Mouse (Mus musculus): ENCODE data around the gene Tnpo1. TPM values are rescaled to one million over a fixed set of nuclear protein-coding genes. Genes with fewer than 3 reads are reported as not detected.

Gene Tnpo1
- polyA plus RNA-seq, 1 experiment from 2014 or later: 40.3 TPM

- Histone ChIP-seq H3K36me3 (ENCODE audit: control insufficient read depth, insufficient read depth, low read length) (0 out of 2 replicates have a peak, but pooled peaks cover 2% of the 10 kb centered on the region), H3K4me3 (ENCODE audit: low read depth, low read length) (no peak overlapping the region), H3K9ac (ENCODE audit: low read depth, low read length) (no peak overlapping the region), H3K4me2 (ENCODE audit: low read depth, low read length) (no peak overlapping the region), H3K27me3 (replicated peaks; ENCODE audit: control insufficient read depth, insufficient read depth, low read length) (no peaks in the 10 kb centered on the region), H3K9me3 (ENCODE audit: control insufficient read depth, low read length) (no peaks in the 10 kb centered on the region), H3K27ac (replicated peaks; ENCODE audit: low read depth, low read length) (no peak overlapping the region), H3K4me1 (ENCODE audit: control insufficient read depth, insufficient read depth, low read length) (peaks cover 25% of the 10 kb centered on the region)
- DNase-seq (ENCODE audit: low spot score): no peak
- ATAC-seq (ENCODE audit: low read depth): no peak
- WGBS: 70% methylated on average over 3 of the region's 3 CpGs
Measured at GRCm38 (mm10) chr13:98910801-98911200, 15.4 kb downstream of the Tnpo1 start.

- Histone ChIP-seq H3K27me3 (replicated peaks; ENCODE audit: control insufficient read depth, insufficient read depth, low read length) (no peaks in the 10 kb centered on the region), H3K4me2 (ENCODE audit: low read depth, low read length) (no peak overlapping the region), H3K36me3 (ENCODE audit: control insufficient read depth, insufficient read depth, low read length) (peaks cover 38% of the 10 kb centered on the region; the same call in 1 of the 2 replicates), H3K4me1 (ENCODE audit: control insufficient read depth, insufficient read depth, low read length) (peaks cover 2% of the 10 kb centered on the region; the same call in 1 of the 2 replicates), H3K9me3 (ENCODE audit: control insufficient read depth, low read length) (peaks cover 13% of the 10 kb centered on the region), H3K4me3 (ENCODE audit: low read depth, low read length) (no peak overlapping the region), H3K27ac (replicated peaks; ENCODE audit: low read depth, low read length) (no peak overlapping the region), H3K9ac (ENCODE audit: low read depth, low read length) (no peak overlapping the region)
- WGBS: 98% methylated on average over 2 of the region's 2 CpGs
- no peak for ATAC-seq (ENCODE audit: low read depth)
- no peak for DNase-seq (ENCODE audit: low spot score)
Measured at GRCm38 (mm10) chr13:98904608-98905007, 21.6 kb downstream of the Tnpo1 start.

DNA sequence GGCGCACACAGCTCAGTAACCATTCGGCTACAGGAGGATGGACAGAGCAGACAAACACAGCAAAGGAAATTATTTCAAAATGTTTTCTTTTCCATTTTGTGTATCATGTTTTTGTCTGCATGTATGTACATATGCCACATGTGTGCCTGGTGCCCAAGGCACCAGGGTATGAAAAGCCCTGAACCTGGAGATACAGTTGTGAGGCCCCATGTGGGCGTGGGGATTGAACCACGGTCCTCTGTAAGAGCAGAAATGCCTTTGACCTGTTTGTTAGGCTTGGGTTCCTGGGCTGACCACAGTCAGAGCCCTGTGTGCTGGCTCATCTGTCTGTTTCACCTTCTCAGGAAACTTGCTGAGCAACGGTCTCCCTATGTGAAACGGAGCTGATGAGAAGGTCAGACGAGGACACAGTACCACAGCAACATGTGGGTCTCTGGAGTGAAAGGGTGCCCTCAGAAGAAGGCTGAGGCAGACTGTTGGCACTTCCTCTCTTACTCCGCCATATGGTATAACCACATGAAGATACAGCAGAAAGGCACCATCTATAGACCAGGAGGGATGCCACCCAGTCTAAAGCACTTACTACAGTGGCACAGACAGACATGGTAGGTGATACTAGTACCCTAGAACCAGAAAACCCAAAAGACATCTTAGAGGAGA lies 23.7 kb downstream of the Tnpo1 start:
- Histone ChIP-seq H3K4me3 (ENCODE audit: low read depth, low read length) (no peak overlapping the region), H3K27me3 (replicated peaks; ENCODE audit: control insufficient read depth, insufficient read depth, low read length) (no peaks in the 10 kb centered on the region), H3K9ac (ENCODE audit: low read depth, low read length) (no peak overlapping the region), H3K4me2 (ENCODE audit: low read depth, low read length) (no peak overlapping the region), H3K36me3 (ENCODE audit: control insufficient read depth, insufficient read depth, low read length) (peaks cover 38% of the 10 kb centered on the region; the same call in 1 of the 2 replicates), H3K4me1 (ENCODE audit: control insufficient read depth, insufficient read depth, low read length) (no peaks in the 10 kb centered on the region), H3K27ac (replicated peaks; ENCODE audit: low read depth, low read length) (no peak overlapping the region), H3K9me3 (ENCODE audit: control insufficient read depth, low read length) (peaks cover 13% of the 10 kb centered on the region)
- 91% methylated on average over 8 of the region's 8 CpGs for WGBS
- ATAC-seq (ENCODE audit: low read depth) (no peak), DNase-seq (ENCODE audit: low spot score) (no peak)

GRCm38 (mm10) chr13:98899550-98899949 lies 26.6 kb downstream of the Tnpo1 start:
- H3K27me3 ChIP-seq (replicated peaks; ENCODE audit: control insufficient read depth, insufficient read depth, low read length): no peaks in the 10 kb centered on the region
- no peak for ATAC-seq (ENCODE audit: low read depth)
- peaks cover 6% of the 10 kb centered on the region for H3K9me3 ChIP-seq (ENCODE audit: control insufficient read depth, low read length)
- H3K4me2 ChIP-seq (ENCODE audit: low read depth, low read length): no peak overlapping the region
- no peak overlapping the region for H3K4me3 ChIP-seq (ENCODE audit: low read depth, low read length)
- no peak overlapping the region for H3K9ac ChIP-seq (ENCODE audit: low read depth, low read length)
- H3K27ac ChIP-seq (replicated peaks; ENCODE audit: low read depth, low read length): no peak overlapping the region
- WGBS: 77% methylated on average over 3 of the region's 3 CpGs
- H3K36me3 ChIP-seq (ENCODE audit: control insufficient read depth, insufficient read depth, low read length): peaks cover 24% of the 10 kb centered on the region; the same call in 1 of the 2 replicates
- DNase-seq (ENCODE audit: low spot score): no peak
- no peaks in the 10 kb centered on the region; the same call in 1 of the 2 replicates for H3K4me1 ChIP-seq (ENCODE audit: control insufficient read depth, insufficient read depth, low read length)

DNA sequence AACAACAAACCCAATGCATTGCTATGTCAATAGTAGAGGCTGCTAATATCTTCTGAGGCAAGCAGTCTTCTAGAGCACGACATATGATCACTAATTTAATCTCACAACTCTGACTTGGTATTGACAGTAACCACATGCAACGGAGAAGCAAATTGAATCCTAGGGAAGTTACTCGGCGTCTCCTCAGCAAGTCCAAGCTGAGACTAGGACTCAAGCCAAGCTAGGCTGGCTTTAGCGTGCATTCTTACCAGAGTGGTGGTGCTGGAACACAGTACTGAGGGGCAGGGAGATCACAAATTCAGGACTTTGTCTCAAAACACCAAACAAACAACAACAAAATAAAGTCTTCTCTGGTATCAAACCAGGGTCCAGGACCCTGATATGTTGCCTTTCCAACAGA lies 28.6 kb downstream of the Tnpo1 start:
- Histone ChIP-seq H3K4me2 (ENCODE audit: low read depth, low read length) (no peak overlapping the region), H3K4me1 (ENCODE audit: control insufficient read depth, insufficient read depth, low read length) (no peaks in the 10 kb centered on the region; the same call in 1 of the 2 replicates), H3K36me3 (ENCODE audit: control insufficient read depth, insufficient read depth, low read length) (0 out of 2 replicates have a peak, but pooled peaks cover 5% of the 10 kb centered on the region), H3K9ac (ENCODE audit: low read depth, low read length) (no peak overlapping the region), H3K9me3 (ENCODE audit: control insufficient read depth, low read length) (no peaks in the 10 kb centered on the region), H3K4me3 (ENCODE audit: low read depth, low read length) (no peak overlapping the region), H3K27ac (replicated peaks; ENCODE audit: low read depth, low read length) (no peak overlapping the region), H3K27me3 (replicated peaks; ENCODE audit: control insufficient read depth, insufficient read depth, low read length) (no peaks in the 10 kb centered on the region)
- no peak for ATAC-seq (ENCODE audit: low read depth)
- WGBS: 68% methylated on average over 5 of the region's 5 CpGs
- no peak for DNase-seq (ENCODE audit: low spot score)

DNA sequence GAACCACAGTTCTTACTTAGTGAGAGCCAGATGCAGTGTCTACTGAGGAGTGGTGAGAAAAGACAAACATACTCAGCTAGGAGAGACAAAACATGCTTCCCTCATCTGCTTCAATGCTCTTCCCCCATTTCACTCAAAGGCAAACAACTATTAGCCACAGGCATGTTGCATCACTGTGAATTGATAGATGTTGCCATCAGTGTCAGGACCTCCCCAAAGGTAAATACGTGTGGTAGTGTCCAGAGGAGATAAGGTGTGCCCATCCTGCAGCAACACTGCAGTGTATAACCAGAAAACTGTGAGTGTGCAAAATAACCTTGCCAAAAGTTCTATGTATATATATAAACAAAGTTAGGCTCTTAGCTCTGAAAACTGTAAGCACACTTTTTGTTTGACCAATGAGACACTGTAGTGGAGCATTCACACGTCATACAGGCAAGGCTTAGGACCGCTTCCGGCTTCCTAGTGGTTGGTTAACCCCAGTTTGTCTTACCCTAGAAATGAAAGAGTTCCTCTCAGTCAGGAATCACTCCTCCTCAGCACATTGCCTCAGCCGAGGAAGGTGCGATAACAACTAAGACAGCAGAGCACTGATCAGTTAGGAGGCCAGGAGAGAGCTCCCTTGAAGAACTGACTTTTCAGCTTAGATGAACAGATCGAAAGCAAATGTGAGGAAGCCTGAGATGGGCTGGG lies 29.6 kb downstream of the Tnpo1 start:
- no peak for DNase-seq (ENCODE audit: low spot score)

GRCm38 (mm10) chr13:98896013-98896412 lies 30.2 kb downstream of the Tnpo1 start:
- no peak overlapping the region for H3K4me2 ChIP-seq (ENCODE audit: low read depth, low read length)
- ATAC-seq (ENCODE audit: low read depth): no peak
- H3K27ac ChIP-seq (replicated peaks; ENCODE audit: low read depth, low read length): no peak overlapping the region
- DNase-seq (ENCODE audit: low spot score): no peak
- no peak overlapping the region for H3K4me3 ChIP-seq (ENCODE audit: low read depth, low read length)
- no peaks in the 10 kb centered on the region for H3K27me3 ChIP-seq (replicated peaks; ENCODE audit: control insufficient read depth, insufficient read depth, low read length)
- H3K36me3 ChIP-seq (ENCODE audit: control insufficient read depth, insufficient read depth, low read length): no peaks in the 10 kb centered on the region
- 78% methylated on average over 4 of the region's 4 CpGs for WGBS
- peaks cover 7% of the 10 kb centered on the region; the same call in 1 of the 2 replicates for H3K4me1 ChIP-seq (ENCODE audit: control insufficient read depth, insufficient read depth, low read length)
- H3K9me3 ChIP-seq (ENCODE audit: control insufficient read depth, low read length): no peaks in the 10 kb centered on the region
- no peak overlapping the region for H3K9ac ChIP-seq (ENCODE audit: low read depth, low read length)

More for the DNA sequence above, 29.6 kb downstream of the Tnpo1 start:
- ATAC-seq (ENCODE audit: low read depth): no peak
- H3K9ac ChIP-seq (ENCODE audit: low read depth, low read length): no peak overlapping the region
- no peaks in the 10 kb centered on the region for H3K27me3 ChIP-seq (replicated peaks; ENCODE audit: control insufficient read depth, insufficient read depth, low read length)
- H3K9me3 ChIP-seq (ENCODE audit: control insufficient read depth, low read length): no peaks in the 10 kb centered on the region
- H3K4me2 ChIP-seq (ENCODE audit: low read depth, low read length): no peak overlapping the region
- no peak overlapping the region for H3K4me3 ChIP-seq (ENCODE audit: low read depth, low read length)
- H3K4me1 ChIP-seq (ENCODE audit: control insufficient read depth, insufficient read depth, low read length): peaks cover 4% of the 10 kb centered on the region; the same call in 1 of the 2 replicates
- H3K27ac ChIP-seq (replicated peaks; ENCODE audit: low read depth, low read length): no peak overlapping the region
- H3K36me3 ChIP-seq (ENCODE audit: control insufficient read depth, insufficient read depth, low read length): no peaks in the 10 kb centered on the region
- WGBS: 76% methylated on average over 7 of the region's 7 CpGs

GRCm38 (mm10) chr13:98894900-98895299 lies 31.3 kb downstream of the Tnpo1 start:
- no peak for DNase-seq (ENCODE audit: low spot score)
- H3K4me1 ChIP-seq (ENCODE audit: control insufficient read depth, insufficient read depth, low read length): peaks cover 8% of the 10 kb centered on the region
- H3K4me2 ChIP-seq (ENCODE audit: low read depth, low read length): no peak overlapping the region
- ATAC-seq (ENCODE audit: low read depth): no peak
- H3K27ac ChIP-seq (replicated peaks; ENCODE audit: low read depth, low read length): no peak overlapping the region
- no peaks in the 10 kb centered on the region for H3K36me3 ChIP-seq (ENCODE audit: control insufficient read depth, insufficient read depth, low read length)
- H3K4me3 ChIP-seq (ENCODE audit: low read depth, low read length): no peak overlapping the region
- no peaks in the 10 kb centered on the region for H3K9me3 ChIP-seq (ENCODE audit: control insufficient read depth, low read length)
- 57% methylated on average over 2 of the region's 2 CpGs for WGBS
- H3K9ac ChIP-seq (ENCODE audit: low read depth, low read length): no peak overlapping the region
- H3K27me3 ChIP-seq (replicated peaks; ENCODE audit: control insufficient read depth, insufficient read depth, low read length): no peaks in the 10 kb centered on the region

All from embryonic facial prominence, embryonic 14.5 days (tissue).